ENCODE assay signal across 10 mouse cellular contexts in the genomic region with DNA sequence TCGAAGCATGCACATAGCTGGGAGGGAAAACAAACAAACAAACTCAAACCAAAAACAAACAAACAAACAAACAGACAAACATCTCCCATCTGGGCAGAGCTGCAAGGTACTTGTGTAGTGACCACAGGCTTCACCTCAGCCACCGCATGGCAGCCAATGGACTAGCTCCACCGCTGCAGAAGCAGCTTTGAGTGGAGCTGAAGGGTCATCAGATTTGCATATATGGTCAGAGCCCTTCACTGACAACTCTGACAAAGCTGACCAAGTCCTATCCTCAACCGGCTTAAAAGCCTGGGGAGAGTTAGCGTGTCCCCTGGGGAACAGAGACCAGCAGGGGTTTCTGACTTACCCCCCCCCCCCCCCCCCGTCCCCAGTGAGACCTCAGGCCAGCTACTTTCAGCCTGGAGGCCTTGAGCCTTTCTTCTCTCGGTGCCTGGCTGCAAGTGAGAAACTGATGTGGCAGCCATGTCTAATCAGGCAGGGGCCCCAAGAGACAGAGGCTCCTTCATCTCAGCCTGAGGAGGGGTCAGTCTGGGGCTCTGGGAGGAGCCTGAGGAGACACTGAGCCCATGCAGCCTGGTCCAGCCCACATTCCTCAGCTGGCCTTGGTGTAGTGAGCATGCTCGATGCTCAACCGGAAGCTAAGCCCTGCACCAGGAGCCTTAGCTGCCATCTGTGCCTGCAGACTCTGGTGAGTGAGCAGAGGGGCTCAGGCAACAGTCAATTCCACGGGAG. TPM values are rescaled to one million over a fixed set of nuclear protein-coding genes. Genes with fewer than 3 reads are reported as not detected.
DNase-seq lines count a peak whose midpoint lies in the region; ATAC-seq and TF ChIP-seq lines count a peak whose summit lies in the region.
"Had no signal": no experiment of that assay in that cellular context is flagged by ENCODE, and none has a peak within 500 bp of the region (broad histone marks: within the 10 kb centered on the region; RNA-seq: fewer than 3 reads in every experiment).

No protein-coding gene starts in this region.

- H3K27ac ChIP-seq in intestine, embryonic 14.5 days (ENCODE audit: low read depth), result peak overlapping the region; percentile 43; the same call in 1 of the 2 replicates
- no peak overlapping the region for H3K27ac ChIP-seq in intestine, postnatal 0 days (ENCODE audit: low read depth, low read length)
- peak overlapping the region; percentile 84 for H3K27ac ChIP-seq in embryonic facial prominence, embryonic 10.5 days (replicated peaks)
- H3K27ac ChIP-seq in intestine, embryonic 15.5 days, result 0 out of 2 replicates have a peak overlapping the region, but pooled peaks have one; percentile 32

- H3K4me3 ChIP-seq in intestine, embryonic 14.5 days (ENCODE audit: low read depth, low read length), result no peak overlapping the region
- H3K4me3 ChIP-seq in intestine, postnatal 0 days (ENCODE audit: low read depth, low read length), result no peak overlapping the region
- H3K4me3 ChIP-seq in embryonic facial prominence, embryonic 10.5 days, result peak overlapping the region; percentile 39
- no peak overlapping the region for H3K4me3 ChIP-seq in intestine, embryonic 15.5 days (replicated peaks)
- H3K4me3 ChIP-seq: megakaryocyte, embryonic 14.5 days had no signal

- H3K9me3 ChIP-seq in intestine, embryonic 14.5 days (ENCODE audit: control insufficient read depth, low read length), result no peaks in the 10 kb centered on the region
- no peaks in the 10 kb centered on the region for H3K9me3 ChIP-seq in intestine, postnatal 0 days (ENCODE audit: control insufficient read depth)
- H3K9me3 ChIP-seq in embryonic facial prominence, embryonic 10.5 days, result no peaks in the 10 kb centered on the region
- H3K9me3 ChIP-seq in intestine, embryonic 15.5 days, result no peaks in the 10 kb centered on the region
- H3K9me3 ChIP-seq: megakaryocyte, embryonic 14.5 days had no signal

- TF ChIP-seq CTCF in intestine, postnatal 0 days (IDR thresholded peaks at IDR 0.05; ENCODE audit: low read depth), result no peak

- peaks cover 17% of the 10 kb centered on the region; the same call in 1 of the 2 replicates for H3K4me1 ChIP-seq in intestine, embryonic 14.5 days (replicated peaks; ENCODE audit: control insufficient read depth, insufficient read depth, low read length)
- no peaks in the 10 kb centered on the region for H3K4me1 ChIP-seq in intestine, postnatal 0 days (replicated peaks; ENCODE audit: control insufficient read depth, insufficient read depth, low read length)
- H3K4me1 ChIP-seq in embryonic facial prominence, embryonic 10.5 days, result peaks cover 74% of the 10 kb centered on the region
- H3K4me1 ChIP-seq in intestine, embryonic 15.5 days (replicated peaks), result peaks cover 10% of the 10 kb centered on the region
- H3K4me1 ChIP-seq: megakaryocyte, embryonic 14.5 days had no signal

- no peak for DNase-seq in intestine, embryonic 14.5 days (ENCODE audit: low spot score)
- peak; percentile 84 for DNase-seq in embryonic facial prominence, embryonic 10.5 days (ENCODE audit: low spot score)
- peak; percentile 68 for DNase-seq in neural tube, embryonic 10.5 days (ENCODE audit: extremely low spot score, low spot score)
- DNase-seq in layer of hippocampus, postnatal 14 days (ENCODE audit: low spot score in 2 of 2), result no peak
- no peak for DNase-seq in urinary bladder, postnatal 14 days (ENCODE audit: low spot score)
- no peak for DNase-seq in thymus, postnatal 4 days
- DNase-seq: thymus, postnatal 25 days had no signal

- H3K27me3 ChIP-seq in intestine, embryonic 14.5 days (replicated peaks; ENCODE audit: control insufficient read depth, insufficient read depth, low read length), result peaks cover 3% of the 10 kb centered on the region; the same call in 1 of the 2 replicates
- no peaks in the 10 kb centered on the region for H3K27me3 ChIP-seq in intestine, postnatal 0 days (replicated peaks; ENCODE audit: control insufficient read depth, insufficient read depth, low read length)
- H3K27me3 ChIP-seq in embryonic facial prominence, embryonic 10.5 days (replicated peaks; ENCODE audit: low read depth, poor library complexity, severe bottlenecking), result peaks cover 100% of the 10 kb centered on the region
- H3K27me3 ChIP-seq in intestine, embryonic 15.5 days (replicated peaks), result peaks cover 10% of the 10 kb centered on the region; the same call in 1 of the 2 replicates

- H3K36me3 ChIP-seq in intestine, embryonic 14.5 days (ENCODE audit: control insufficient read depth, insufficient read depth, low read length), result no peaks in the 10 kb centered on the region
- no peaks in the 10 kb centered on the region for H3K36me3 ChIP-seq in intestine, postnatal 0 days (ENCODE audit: control insufficient read depth, insufficient read depth)
- no peaks in the 10 kb centered on the region for H3K36me3 ChIP-seq in embryonic facial prominence, embryonic 10.5 days (replicated peaks)
- H3K36me3 ChIP-seq in intestine, embryonic 15.5 days, result no peaks in the 10 kb centered on the region

- H3K9ac ChIP-seq in intestine, embryonic 14.5 days (ENCODE audit: low read length), result no peak overlapping the region
- no peak overlapping the region for H3K9ac ChIP-seq in intestine, postnatal 0 days (ENCODE audit: low read depth, low read length)
- no peak overlapping the region for H3K9ac ChIP-seq in intestine, embryonic 15.5 days

- 32% methylated on average over 7 of the region's 10 CpGs for WGBS in intestine, embryonic 14.5 days
- WGBS in intestine, postnatal 0 days, result 50% methylated on average over 7 of the region's 10 CpGs
- 23% methylated on average over 10 of the region's 10 CpGs for WGBS in embryonic facial prominence, embryonic 10.5 days
- WGBS in intestine, embryonic 15.5 days, result 41% methylated on average over 10 of the region's 10 CpGs

- peak; percentile 56 for ATAC-seq in intestine, embryonic 14.5 days (replicated peaks; ENCODE audit: low FRiP score, low TSS enrichment, low read depth)
- ATAC-seq in intestine, postnatal 0 days, result no peak
- ATAC-seq in intestine, embryonic 15.5 days, result peak; percentile 71

- H3K4me2 ChIP-seq in intestine, embryonic 14.5 days (ENCODE audit: low read length), result no peak overlapping the region
- H3K4me2 ChIP-seq in intestine, postnatal 0 days (replicated peaks; ENCODE audit: low read depth), result no peak overlapping the region
- H3K4me2 ChIP-seq in intestine, embryonic 15.5 days (replicated peaks), result peak overlapping the region; percentile 11; the same call in 1 of the 2 replicates

RNA-seq across cellular contexts. Expression of a gene that starts 12.4 kb away (rescaled TPM):
- polyA plus RNA-seq in intestine, embryonic 14.5 days (2014; fragmentation: Nextera tagmentation; extraction: Ambion mirVana), result 143 and 161 TPM in 2 replicates
- 74.1 and 74.4 TPM in 2 replicates for polyA plus RNA-seq in intestine, postnatal 0 days (2015; fragmentation: Nextera tagmentation; extraction: Ambion mirVana)
- polyA plus RNA-seq in embryonic facial prominence, embryonic 10.5 days (2016; fragmentation: Nextera tagmentation; extraction: Ambion mirVana), result 181 and 185 TPM in 2 replicates
- polyA plus RNA-seq in intestine, embryonic 15.5 days (2015; fragmentation: Nextera tagmentation; extraction: Ambion mirVana), result 152 and 158 TPM in 2 replicates
- 100 to 1,000 TPM; 186 to 188 TPM for total RNA-seq in layer of hippocampus, postnatal 14 days (2021)

Comparison
In these comparisons a context has a peak if more than half of its experiments do, and no peak if none do; other contexts are left out.
1. DNase-seq: peak in embryonic facial prominence, embryonic 10.5 days (single experiment) and neural tube, embryonic 10.5 days (single experiment); none in intestine, embryonic 14.5 days (single experiment), layer of hippocampus, postnatal 14 days (0 of 2), urinary bladder, postnatal 14 days (single experiment) and thymus, postnatal 4 days (single experiment).